Mouse (Mus musculus): ENCODE measurements around the gene Apol10a.
"Not testable (repeated sequence)": the region's sequence is repeated elsewhere in the genome, so short reads cannot be mapped to it uniquely, and the experiment has no call there.

The Apol10a gene

GRCm38 (mm10) chr15:77523186-77523843, 46.5 kb downstream of the Apol10a start:
- not testable (repeated sequence) for H3K27me3 ChIP-seq (ENCODE audit: insufficient read depth, low read length); H3K9me3 ChIP-seq (ENCODE audit: low read length); H3K4me1 ChIP-seq (replicated peaks; ENCODE audit: low read depth, low read length); H3K4me3 ChIP-seq (replicated peaks; ENCODE audit: low read length); H3K36me3 ChIP-seq (ENCODE audit: insufficient read depth, low read length)
- TF ChIP-seq CTCF (conservative IDR thresholded peaks at IDR 0.05; ENCODE audit: low read length): peak; percentile 31

GRCm38 (mm10) chr15:77533216-77533615, 56.4 kb downstream of the Apol10a start, which contains the start of gene Apol7c:
Apol7c (minus strand) TSS chr15:77533316.
- no peaks in the 10 kb centered on the region for H3K36me3 ChIP-seq (ENCODE audit: insufficient read depth, low read length)

DNA sequence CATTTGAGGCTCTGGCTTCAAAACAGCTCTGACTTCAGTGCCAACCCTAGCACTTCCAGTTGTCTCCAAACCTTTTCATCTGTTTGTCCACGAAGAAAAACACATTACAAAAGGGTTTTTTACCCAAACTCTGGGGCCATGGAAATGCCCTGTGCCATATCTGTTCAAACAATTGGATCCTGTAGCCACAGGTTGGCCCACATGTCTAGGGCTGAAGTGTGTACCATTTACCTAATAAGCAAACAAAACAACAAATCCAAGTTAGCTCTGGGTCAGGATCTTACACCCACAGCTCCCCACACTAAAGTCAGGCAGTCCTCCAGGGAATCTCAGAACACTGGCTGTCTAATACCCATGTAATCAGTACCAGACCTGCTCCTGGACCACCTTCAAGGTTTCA, 62.4 kb downstream of the Apol10a start:
- H3K9me3 ChIP-seq (ENCODE audit: low read length); H3K4me3 ChIP-seq (replicated peaks; ENCODE audit: low read length); H3K36me3 ChIP-seq (ENCODE audit: insufficient read depth, low read length); H3K4me1 ChIP-seq (replicated peaks; ENCODE audit: low read depth, low read length); H3K27me3 ChIP-seq (ENCODE audit: insufficient read depth, low read length): not testable (repeated sequence)

More at GRCm38 (mm10) chr15:77533216-77533615, 56.4 kb downstream of the Apol10a start, which contains the start of gene Apol7c:
- Histone ChIP-seq H3K27me3 (ENCODE audit: insufficient read depth, low read length) (no peaks in the 10 kb centered on the region), H3K4me1 (replicated peaks; ENCODE audit: low read depth, low read length) (no peaks in the 10 kb centered on the region), H3K4me3 (replicated peaks; ENCODE audit: low read length) (no peak within 1 kb of the TSS), H3K9me3 (ENCODE audit: low read length) (peaks cover 5% of the 10 kb centered on the region; the same call in 1 of the 2 replicates)
- no peak for TF ChIP-seq POU5F1 (IDR thresholded peaks at IDR 0.05; ENCODE audit: borderline replicate concordance, low read length)
- no peak for TF ChIP-seq CTCF (conservative IDR thresholded peaks at IDR 0.05; ENCODE audit: low read length)

Data from E14TG2a.4 (cell line).